Mouse (Mus musculus) retina, postnatal 7 days (tissue): ENCODE results near the gene Txndc11.
"Not testable (repeated sequence)": the region's sequence is repeated elsewhere in the genome, so short reads cannot be mapped to it uniquely, and the experiment has no call there.

Experiments
- DNase-seq: peaks from one replicate; pipeline ENCODE4 v3.0.0-alpha.2; 2012; ENCODE audit warnings: low read depth, low spot score

Txndc11 gene

DNA sequence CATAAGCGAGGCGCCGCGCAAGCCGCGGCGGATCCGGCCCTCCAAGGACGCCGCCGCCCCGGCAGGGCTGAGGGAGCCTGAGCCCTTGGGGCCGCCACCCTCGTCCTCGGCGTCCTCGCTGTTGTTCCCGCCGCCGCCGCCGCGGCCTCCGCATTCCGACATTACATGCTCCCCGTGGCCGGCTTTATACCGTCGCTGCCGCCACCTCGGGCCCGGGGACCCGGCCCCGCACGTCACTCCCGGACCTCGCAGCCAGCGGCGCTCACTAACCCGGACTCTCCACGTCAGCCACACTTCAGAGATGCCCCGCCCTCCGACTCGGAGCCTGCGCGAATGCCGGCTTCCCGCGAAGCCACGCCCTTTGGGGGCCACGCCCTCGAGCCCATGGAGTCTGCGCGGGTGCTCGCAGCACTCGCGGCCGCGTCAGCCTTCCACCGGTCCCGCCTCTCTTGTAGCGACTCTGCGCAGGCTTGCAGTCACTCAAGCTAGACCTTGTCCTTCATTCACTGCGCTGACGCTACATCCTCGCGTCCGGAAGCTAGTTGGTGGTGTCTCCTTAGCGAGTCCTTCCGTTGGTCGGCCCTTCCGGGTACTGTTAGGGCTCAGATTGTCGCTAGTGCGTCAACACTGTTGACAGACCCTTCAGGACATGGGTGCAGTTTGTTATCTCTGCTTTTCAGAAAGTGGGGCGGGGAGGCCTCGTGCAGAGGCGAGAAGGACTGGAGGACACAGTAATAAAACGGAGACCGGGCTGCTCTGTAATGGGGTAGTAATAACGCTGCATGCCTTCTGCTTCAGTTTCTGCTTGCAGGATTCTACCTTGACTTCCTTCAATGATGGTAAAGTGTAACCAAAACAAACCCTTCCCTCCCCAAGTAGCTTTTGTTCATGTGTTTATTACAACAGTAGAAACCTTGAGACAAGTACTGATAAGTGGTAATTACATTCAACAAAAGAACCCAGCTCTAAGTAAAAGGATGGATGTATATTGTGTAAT lies at the start of gene Txndc11:
TSS of gene Txndc11 (minus strand) at position 303 of the 997 bp plus-strand sequence.
- peak; percentile 98 for DNase-seq

- no peak for DNase-seq
These were observed 43.0 kb upstream of the Txndc11 start for GRCm38 (mm10) chr16:11177404-11177803.

DNA sequence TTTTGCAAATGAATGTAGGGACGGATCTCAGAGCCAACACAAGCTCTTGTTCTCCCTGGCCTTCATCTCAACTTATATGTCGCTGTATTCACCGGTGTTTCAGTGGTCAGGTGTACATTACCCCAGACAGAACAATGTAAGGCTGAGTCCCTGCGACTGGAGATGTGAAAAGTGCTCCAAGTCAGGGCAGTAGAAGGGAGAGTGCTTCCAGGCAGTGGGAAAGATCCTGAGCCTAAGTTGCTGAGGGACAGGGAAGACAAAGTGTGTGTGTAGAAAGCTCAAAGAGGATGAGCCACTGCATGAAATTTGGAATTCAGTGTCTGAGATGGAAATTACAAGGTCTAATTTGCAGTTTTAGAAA lies 42.4 kb upstream of the Txndc11 start:
- DNase-seq = no peak

DNA sequence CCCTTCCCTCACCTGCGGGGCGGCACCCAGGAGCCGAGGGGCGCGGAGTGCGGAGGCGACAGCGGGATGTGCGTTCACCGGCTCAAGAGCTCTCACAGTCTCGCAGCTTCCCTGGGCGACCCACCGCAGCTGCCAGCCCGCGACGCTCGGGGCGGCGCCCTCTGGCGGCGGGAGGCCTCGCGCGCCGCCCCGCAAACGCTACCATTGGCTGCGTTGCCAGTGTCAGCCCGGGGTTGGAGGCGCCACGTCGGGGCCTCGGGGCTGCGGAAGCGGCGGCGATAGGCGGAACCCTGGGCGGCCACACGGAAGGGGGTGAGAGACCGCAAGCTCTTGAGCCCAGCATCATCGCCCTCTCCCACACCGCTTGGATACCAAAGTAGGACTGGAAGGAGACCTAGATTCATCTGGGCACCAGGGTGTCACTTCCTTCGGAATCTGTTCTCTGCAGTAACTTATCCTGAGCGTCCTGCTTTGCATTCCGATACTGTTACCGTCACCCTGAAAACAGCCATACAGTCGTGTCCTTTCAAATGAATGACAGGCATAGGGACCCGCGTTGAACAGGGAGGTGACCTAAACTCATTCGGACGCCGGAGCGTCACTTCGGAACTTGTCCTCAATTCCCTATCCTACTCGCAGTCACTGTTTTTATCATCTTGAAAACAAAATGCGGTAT lies 41.9 kb upstream of the Txndc11 start, which contains the start of gene Zc3h7a:
TSS of gene Zc3h7a (minus strand) at position 186 of the 676 bp plus-strand sequence.
- DNase-seq = peak; percentile 87

DNA sequence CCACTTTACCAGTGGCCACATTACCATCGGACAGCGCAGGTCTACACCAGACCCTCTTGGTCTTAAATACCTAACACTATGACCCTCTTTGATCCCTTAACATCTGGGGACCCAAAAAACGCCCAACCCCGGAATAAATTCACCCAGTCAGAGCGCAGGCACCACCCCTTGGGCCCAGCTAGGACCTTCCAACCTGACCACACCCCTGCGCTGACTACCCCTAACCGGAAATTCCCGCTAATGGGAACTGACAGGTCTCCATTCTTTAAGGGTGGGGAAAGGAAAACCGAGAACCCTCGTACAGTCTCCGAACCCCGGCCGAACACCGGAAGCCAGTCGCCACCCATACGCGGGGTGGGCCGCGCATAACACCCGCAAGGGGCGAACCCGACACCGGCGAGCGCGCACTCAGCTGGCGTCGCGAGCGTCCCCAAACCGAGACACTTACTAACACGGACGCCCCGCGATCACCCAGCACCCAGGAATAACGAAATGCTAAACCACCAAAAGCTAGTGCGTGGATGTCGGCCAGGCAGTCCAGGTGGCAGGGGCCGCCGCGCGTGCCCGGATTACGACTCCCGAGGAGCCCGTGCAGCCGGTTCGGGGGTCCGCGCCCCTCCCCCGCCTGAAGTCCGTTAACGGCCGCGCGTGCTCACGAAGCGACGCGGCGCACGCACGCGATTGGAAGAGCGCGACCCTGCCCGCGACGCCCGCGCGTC lies 41.2 kb upstream of the Txndc11 start:
- peak; percentile 36 for DNase-seq

DNA sequence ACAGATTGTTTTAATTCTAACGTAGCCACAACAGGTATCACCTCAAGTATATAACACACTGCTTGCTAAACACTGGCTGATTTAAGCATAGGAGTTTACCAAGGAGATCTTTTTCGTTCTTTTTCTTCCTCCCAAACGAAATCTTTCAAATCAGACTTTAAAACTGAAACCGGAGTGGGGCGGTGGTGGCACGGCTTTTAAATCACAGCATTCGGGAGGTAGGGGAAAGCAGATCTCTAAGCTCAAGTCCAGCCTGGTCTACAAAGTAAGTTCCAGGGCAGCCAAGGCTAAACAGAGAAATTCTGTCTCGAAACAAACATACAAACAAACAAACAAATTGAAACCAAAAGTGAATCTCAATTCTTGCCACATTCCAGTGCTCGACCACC lies 40.6 kb upstream of the Txndc11 start:
- no peak for DNase-seq

GRCm38 (mm10) chr16:11174671-11175081 lies 40.2 kb upstream of the Txndc11 start:
- DNase-seq = peak; percentile 35

- no peak for DNase-seq
These were observed 37.2 kb upstream of the Txndc11 start for GRCm38 (mm10) chr16:11171679-11172078.

DNA sequence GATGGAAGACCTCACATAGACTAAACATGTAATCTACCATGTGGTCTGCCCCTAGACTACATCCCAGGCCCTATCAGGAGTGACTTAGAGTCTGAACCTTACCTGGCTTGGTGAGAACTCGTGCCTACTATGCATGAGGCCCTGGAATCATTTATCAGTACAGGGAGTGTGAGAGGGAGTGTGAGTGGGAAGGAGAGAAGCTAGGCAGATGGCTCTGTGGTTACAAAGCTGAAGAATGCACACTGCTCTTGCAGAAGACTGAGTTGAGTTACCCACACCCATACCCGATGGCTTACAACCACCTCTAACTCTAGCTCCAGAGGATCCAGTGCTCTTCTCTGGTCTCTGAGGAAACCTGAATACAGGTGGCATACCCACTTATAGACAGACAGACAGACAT lies 32.0 kb upstream of the Txndc11 start:
- DNase-seq = no peak

GRCm38 (mm10) chr16:11164695-11165255 lies 30.3 kb upstream of the Txndc11 start:
- DNase-seq = no peak

- not testable (repeated sequence) for DNase-seq
These were observed 23.3 kb upstream of the Txndc11 start for GRCm38 (mm10) chr16:11157721-11158120.

DNA sequence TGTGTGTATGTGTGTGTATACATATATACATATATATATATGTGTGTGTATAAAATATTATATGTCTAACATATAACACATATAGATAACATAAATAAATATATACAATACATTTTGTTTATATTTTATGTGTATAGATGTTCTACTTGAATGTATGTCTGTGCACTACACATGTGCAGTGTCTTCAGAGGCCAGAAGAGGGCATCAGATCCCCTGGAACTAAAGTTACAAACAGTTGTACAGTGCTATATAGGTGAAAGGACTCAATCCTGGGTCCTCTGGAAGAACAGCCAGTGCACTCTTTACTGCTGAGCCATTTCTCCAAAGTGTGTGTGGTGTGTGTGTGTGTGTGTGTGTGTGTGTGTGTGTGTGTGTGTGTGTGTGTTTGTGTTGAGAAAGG lies 20.1 kb upstream of the Txndc11 start:
- no peak for DNase-seq

GRCm38 (mm10) chr16:11143706-11144483 lies 9.4 kb upstream of the Txndc11 start:
- DNase-seq = not testable (repeated sequence)

DNA sequence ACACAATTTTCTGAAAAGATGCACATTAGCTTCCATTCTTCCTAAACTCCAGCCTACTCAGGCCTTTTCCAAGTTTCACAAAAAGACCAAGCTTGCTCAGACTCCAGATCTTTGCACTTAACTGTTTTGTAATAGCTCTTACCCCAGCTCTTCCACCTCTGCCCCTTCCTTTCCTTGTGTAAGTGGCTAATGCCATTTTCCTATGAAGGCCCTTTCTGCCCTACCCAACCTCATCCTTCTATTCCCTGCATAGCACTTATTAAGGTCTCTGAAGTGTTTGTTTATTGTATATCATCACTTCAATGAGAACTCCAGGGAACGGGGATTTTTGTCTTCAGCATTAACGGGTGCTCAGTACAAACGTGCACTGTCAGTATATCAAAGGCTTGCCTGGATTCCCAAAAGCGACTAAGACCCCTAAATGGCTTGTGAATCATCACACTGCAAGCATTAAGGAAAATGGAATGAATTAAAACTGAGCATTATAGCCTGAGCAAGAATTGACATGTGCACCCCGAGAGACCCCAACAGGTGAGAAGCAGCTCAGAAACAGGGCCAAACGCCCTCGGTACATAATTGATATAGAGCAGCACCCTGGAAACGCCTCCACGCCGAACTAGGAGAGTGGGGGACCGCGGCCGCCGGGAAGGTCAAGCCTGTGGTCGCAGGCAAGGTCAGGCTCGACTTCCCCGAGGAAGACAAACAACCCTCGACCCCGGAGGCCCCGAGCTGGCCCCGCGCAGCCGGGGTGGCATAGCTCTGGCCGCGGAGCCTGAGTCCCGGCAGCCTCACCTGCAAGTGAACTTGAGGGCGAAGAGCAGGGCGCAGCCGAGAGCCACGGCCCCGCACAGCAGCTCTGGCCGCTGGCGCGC lies 738 bp downstream of the Txndc11 start:
- DNase-seq = no peak

- DNase-seq = no peak
These were observed 1.6 kb downstream of the Txndc11 start for GRCm38 (mm10) chr16:11132839-11133238.

- no peak for DNase-seq
These were observed 6.1 kb downstream of the Txndc11 start for GRCm38 (mm10) chr16:11128301-11128700.

DNA sequence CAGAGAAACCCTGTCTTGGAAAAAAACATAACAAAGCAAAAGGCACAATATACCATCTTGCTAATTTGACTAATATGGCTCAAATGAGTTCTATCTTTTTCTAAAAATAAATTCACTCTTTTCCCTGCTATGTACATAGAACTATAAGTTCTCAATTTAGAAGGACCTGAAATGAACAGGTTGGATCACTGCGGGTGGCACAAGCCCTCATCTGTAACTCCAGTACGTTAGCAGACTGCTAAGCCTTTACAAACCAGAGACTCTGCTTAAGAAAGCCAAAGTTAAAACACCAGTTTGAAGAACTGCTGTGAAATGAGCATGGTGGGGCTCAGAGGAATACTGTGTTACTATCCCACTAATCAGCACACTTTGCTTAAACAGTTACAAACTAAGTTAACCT lies 9.1 kb downstream of the Txndc11 start:
- DNase-seq = no peak

DNA sequence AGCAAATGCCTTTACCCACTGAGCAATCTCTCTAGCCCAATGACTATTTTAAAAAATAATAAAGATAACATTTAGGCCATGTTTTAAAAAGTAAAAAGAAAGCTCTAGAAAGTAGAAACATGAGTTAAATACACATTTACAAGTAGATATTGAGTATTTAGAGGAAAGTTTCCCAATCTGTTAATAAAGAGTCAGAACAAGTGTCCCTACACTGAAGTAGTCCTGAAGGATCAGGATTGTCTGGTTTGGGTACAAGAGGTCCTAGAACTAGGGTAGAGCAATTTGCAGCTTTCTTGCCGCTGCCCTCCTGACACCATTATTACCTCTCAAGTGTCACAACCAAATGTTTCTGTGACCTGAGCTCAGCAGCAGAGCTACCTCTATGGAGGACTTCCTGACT lies 10.3 kb downstream of the Txndc11 start:
- no peak for DNase-seq

- DNase-seq = no peak
These were observed 11.8 kb downstream of the Txndc11 start for GRCm38 (mm10) chr16:11122625-11123024.

GRCm38 (mm10) chr16:11109198-11109740 lies 25.2 kb downstream of the Txndc11 start:
- no peak for DNase-seq
